Mouse (Mus musculus): ENCODE measurements around the gene Fbxo4. TPM values are rescaled to one million over a fixed set of nuclear protein-coding genes. Genes with fewer than 3 reads are reported as not detected.

Fbxo4 gene
- total RNA-seq (2021): 1 to 10 TPM; 8.0 to 8.2 TPM
- long read RNA-seq, experiment 1, transcript Fbxo4-201 (7 exons, 1,565 nt): major isoform, 11 of 12 reads
- long read RNA-seq, experiment 1, partial matches to known transcripts: 1 of 12 reads
- long read RNA-seq, experiment 1, other reads (novel, unspliced or antisense): 0 of 12 reads
- long read RNA-seq, experiment 2, transcript Fbxo4-201 (7 exons, 1,565 nt): major isoform, 10 of 12 reads
- long read RNA-seq, experiment 2, partial matches to known transcripts: 1 of 12 reads
- long read RNA-seq, experiment 2, other reads (novel, unspliced or antisense): 1 of 12 reads

GRCm38 (mm10) chr15:3979061-3979848 is at the start of gene Fbxo4:
TSS of gene Fbxo4 (minus strand) at chr15:3979573.
- peak; percentile 68 to 73 for DNase-seq (ENCODE audit: low spot score in 2 of 2)

GRCm38 (mm10) chr15:4028960-4029359 is 49.6 kb upstream of the Fbxo4 start:
- DNase-seq (ENCODE audit: low spot score in 2 of 2): no peak

- DNase-seq (ENCODE audit: low spot score in 2 of 2): no peak
Measured at GRCm38 (mm10) chr15:4028411-4028700, 49.0 kb upstream of the Fbxo4 start.

GRCm38 (mm10) chr15:4027671-4028410 is 48.5 kb upstream of the Fbxo4 start:
- no peak for DNase-seq (ENCODE audit: low spot score in 2 of 2)

GRCm38 (mm10) chr15:4026831-4027584 is 47.6 kb upstream of the Fbxo4 start:
- peak; percentile 80 to 86 for DNase-seq (ENCODE audit: low spot score in 2 of 2)

GRCm38 (mm10) chr15:4026231-4026773 is 46.9 kb upstream of the Fbxo4 start, which contains the start of gene Oxct1:
TSS of gene Oxct1 (plus strand) at chr15:4026383.
- peak; percentile 89 to 94 for DNase-seq (ENCODE audit: low spot score in 2 of 2)

GRCm38 (mm10) chr15:4025508-4025904 is 46.1 kb upstream of the Fbxo4 start:
- no peak for DNase-seq (ENCODE audit: low spot score in 2 of 2)

- no peak for DNase-seq (ENCODE audit: low spot score in 2 of 2)
Measured at GRCm38 (mm10) chr15:4024726-4025507, 45.5 kb upstream of the Fbxo4 start.

- no peak for DNase-seq (ENCODE audit: low spot score in 2 of 2)
Measured at GRCm38 (mm10) chr15:4023747-4024146, 44.4 kb upstream of the Fbxo4 start.

GRCm38 (mm10) chr15:4020711-4021110 is 41.3 kb upstream of the Fbxo4 start:
- DNase-seq (ENCODE audit: low spot score in 2 of 2): no peak

- no peak for DNase-seq (ENCODE audit: low spot score in 2 of 2)
Measured at GRCm38 (mm10) chr15:4013873-4014272, 34.5 kb upstream of the Fbxo4 start.

GRCm38 (mm10) chr15:4000536-4000935 is 21.2 kb upstream of the Fbxo4 start:
- DNase-seq (ENCODE audit: low spot score in 2 of 2): no peak

GRCm38 (mm10) chr15:3999144-3999543 is 19.8 kb upstream of the Fbxo4 start:
- no peak for DNase-seq (ENCODE audit: low spot score in 2 of 2)

- no peak for DNase-seq (ENCODE audit: low spot score in 2 of 2)
Measured at GRCm38 (mm10) chr15:3996267-3997010, 17.1 kb upstream of the Fbxo4 start.

GRCm38 (mm10) chr15:3995448-3996266 is 16.3 kb upstream of the Fbxo4 start, which contains the start of gene AW549877:
TSS of gene AW549877 (minus strand) at chr15:3995744.
- DNase-seq (ENCODE audit: low spot score in 2 of 2): peak; percentile 97 to 98

- DNase-seq (ENCODE audit: low spot score in 2 of 2): no peak
Measured at GRCm38 (mm10) chr15:3994852-3995447, 15.6 kb upstream of the Fbxo4 start.

GRCm38 (mm10) chr15:3987981-3988380 is 8.6 kb upstream of the Fbxo4 start:
- DNase-seq (ENCODE audit: low spot score in 2 of 2): peak in 1 of 2 experiments; percentile 41

- DNase-seq (ENCODE audit: low spot score in 2 of 2): no peak
Measured at GRCm38 (mm10) chr15:3984876-3985275, 5.5 kb upstream of the Fbxo4 start.

Data from layer of hippocampus, postnatal 14 days (tissue).